Mouse (Mus musculus) myocyte (in vitro differentiated cells): ENCODE data around the gene Srgap2.

Experiments
- CEBPB ChIP-seq: IDR thresholded peaks from 2 replicates; pipeline ENCODE4 v1.6.1; 2011; ENCODE audit warnings: mild to moderate bottlenecking, moderate library complexity; ENCODE audit not compliant: poor library complexity, insufficient read depth, severe bottlenecking
- MYOD1 ChIP-seq, 3 experiments: IDR thresholded peaks; one replicate each; pipeline ENCODE4 v1.6.1; 2011; ENCODE audit warnings: control low read depth in 2 of 3, low read depth in 2 of 3, mild to moderate bottlenecking in 2 of 3, moderate library complexity in 1 of 3; ENCODE audit not compliant: insufficient read length in 2 of 3, control insufficient read depth in 1 of 3
- MYOG ChIP-seq, 3 experiments: IDR thresholded peaks; one replicate each; pipeline ENCODE4 v1.6.1; 2011; ENCODE audit warnings: control low read depth in 2 of 3, low read depth in 2 of 3, mild to moderate bottlenecking in 2 of 3; ENCODE audit not compliant: insufficient read length in 2 of 3, control insufficient read depth in 1 of 3, insufficient read depth in 1 of 3
- POLR2A ChIP-seq: IDR thresholded peaks from one replicate; pipeline ENCODE4 v1.6.1; 2011; ENCODE audit warnings: low read depth, mild to moderate bottlenecking, control low read depth, moderate library complexity; ENCODE audit not compliant: insufficient read length
- POLR2AphosphoS2 ChIP-seq: IDR thresholded peaks from one replicate; pipeline ENCODE4 v1.6.1; 2011; ENCODE audit warnings: low read depth, control low read depth; ENCODE audit not compliant: insufficient read length
- REST ChIP-seq: IDR thresholded peaks from one replicate; pipeline ENCODE4 v1.6.1; 2011; ENCODE audit warnings: mild to moderate bottlenecking, control low read depth, moderate library complexity; ENCODE audit not compliant: insufficient read depth, insufficient read length
- SRF ChIP-seq: IDR thresholded peaks from one replicate; pipeline ENCODE4 v1.6.1; 2011; ENCODE audit warnings: low read depth; ENCODE audit not compliant: control insufficient read depth, insufficient read length
- TCF12 ChIP-seq: IDR thresholded peaks from one replicate; pipeline ENCODE4 v1.6.1; 2011; ENCODE audit warnings: mild to moderate bottlenecking, control low read depth; ENCODE audit not compliant: poor library complexity, insufficient read depth, severe bottlenecking
- TCF3 ChIP-seq: IDR thresholded peaks from one replicate; pipeline ENCODE4 v1.6.1; 2011; ENCODE audit warnings: low read depth, control low read depth; ENCODE audit not compliant: insufficient read length
- USF1 ChIP-seq: IDR thresholded peaks from one replicate; pipeline ENCODE4 v1.6.1; 2011; ENCODE audit warnings: low read depth, mild to moderate bottlenecking, control low read depth, moderate library complexity

GRCm38 (mm10) chr1:131296726-131297125, 230.4 kb downstream of the Srgap2 start:
- no peak for TF ChIP-seq MYOG (IDR thresholded peaks at IDR 0.05; ENCODE audit: control insufficient read depth in 1 of 3, insufficient read depth in 1 of 3, insufficient read length in 2 of 3, low read depth in 2 of 3)
- TF ChIP-seq POLR2A: no peak
- no peak for TF ChIP-seq TCF12
- TF ChIP-seq CEBPB: no peak
- no peak for TF ChIP-seq TCF3
- TF ChIP-seq MYOD1 (IDR thresholded peaks at IDR 0.05; ENCODE audit: control insufficient read depth in 1 of 3, insufficient read length in 2 of 3, low read depth in 2 of 3): no peak
- TF ChIP-seq USF1: no peak
- no peak for TF ChIP-seq SRF
- TF ChIP-seq POLR2AphosphoS2: no peak
- TF ChIP-seq REST: no peak
